Mouse (Mus musculus): ENCODE measurements at regions not wholly inside any gene's neighbourhood (a gene's known extent, or its start where the extent isn't known, plus 50 kb on each side); places are given as distances from the start of the nearest gene placed in this dataset.

- TF ChIP-seq CTCF (IDR thresholded peaks at IDR 0.05; ENCODE audit: borderline replicate concordance, insufficient read depth, low read depth, low read length) = no peak
- no peak for TF ChIP-seq POLR2A (IDR thresholded peaks at IDR 0.05; ENCODE audit: borderline replicate concordance, insufficient read depth, low read length)
Observed at GRCm38 (mm10) chr6:50008869-50009268, 101.2 kb upstream of the Mpp6 start.
